Mouse (Mus musculus) B cell, adult 67 days (primary cell): ENCODE measurements around the gene Krt7. TPM values are rescaled to one million over a fixed set of nuclear protein-coding genes. Genes with fewer than 3 reads are reported as not detected.

Experiments
- total RNA-seq, 2 experiments: library from RNA; stranded (reverse); gene quantifications; 4 replicates each; pipeline ENCODE4 v1.2.4; 2023

Krt7 gene
- total RNA-seq: not detected

DNA sequence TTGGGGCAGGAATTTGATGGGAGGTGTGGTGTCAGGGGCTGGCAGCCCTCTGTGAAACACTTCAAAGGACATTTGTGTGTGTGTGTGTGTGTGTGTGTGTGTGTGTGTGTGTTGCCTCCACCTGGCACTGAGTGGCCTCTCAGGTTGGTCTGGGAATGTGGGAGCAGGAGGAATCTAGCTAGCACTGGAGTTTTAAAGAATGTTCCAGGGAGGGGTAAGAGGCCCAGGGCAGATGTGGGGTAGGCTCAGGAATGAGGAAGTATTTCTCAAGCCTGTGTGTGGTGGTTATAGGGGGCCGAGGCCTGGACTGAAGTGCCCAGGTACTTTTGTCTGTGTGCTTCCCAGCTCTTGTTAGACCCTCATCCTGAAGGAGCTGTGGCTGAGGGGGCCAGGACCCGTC lies at the start of gene Krt7:
TSS of gene Krt7 (plus strand) at position 269 of the 400 bp plus-strand sequence.

GRCm38 (mm10) chr15:101370101-101370911 lies 40.5 kb upstream of the Krt7 start, which contains the start of gene Krt80:
Gene Krt80, minus strand, starts transcription at chr15:101370162.

GRCm38 (mm10) chr15:101438555-101438954 lies 27.7 kb downstream of the Krt7 start, which contains the start of gene Krt87:
Gene Krt87, minus strand, starts transcription at chr15:101438804.

DNA sequence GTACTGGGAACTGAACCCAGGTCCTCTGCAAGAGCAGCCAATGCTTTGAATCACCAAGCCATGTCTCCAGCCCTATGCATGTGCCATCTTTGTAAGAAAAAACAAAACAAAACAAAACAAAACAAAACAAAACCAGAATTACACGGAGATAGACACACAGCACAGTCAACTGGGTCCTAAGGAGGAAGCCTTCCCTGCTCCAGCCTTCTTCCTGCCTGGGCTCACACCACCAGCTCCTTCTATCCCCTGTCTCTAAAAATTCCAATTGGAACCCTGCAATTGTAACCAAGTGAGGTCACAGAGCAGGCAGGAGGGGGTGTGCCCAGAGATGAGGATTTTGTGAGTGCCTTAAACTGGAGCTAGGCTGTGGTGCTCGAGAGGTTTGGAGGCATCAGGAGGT lies 36.6 kb downstream of the Krt7 start, which contains the start of gene Krt88:
TSS of gene Krt88 (plus strand) at position 301 of the 400 bp plus-strand sequence.

DNA sequence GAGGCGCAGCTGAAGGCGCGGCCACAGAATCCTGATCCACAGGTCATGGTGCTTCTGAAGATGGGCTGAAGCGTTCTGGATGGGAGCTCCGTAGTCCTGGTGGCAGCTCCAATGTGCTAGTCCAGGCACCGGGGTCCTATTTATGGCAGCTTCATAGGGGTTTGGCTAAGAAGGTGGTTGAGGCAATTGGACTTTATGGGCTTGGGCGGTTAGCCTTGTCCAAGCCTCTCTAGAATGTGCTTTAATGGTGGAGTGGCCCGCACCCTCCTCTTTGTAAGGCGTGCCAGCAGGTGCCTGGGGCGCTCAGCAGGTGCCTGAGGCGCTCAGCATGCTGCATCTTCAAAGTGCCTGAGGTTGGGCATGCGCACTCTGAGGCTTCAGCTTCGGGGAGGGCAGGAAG lies 52.8 kb downstream of the Krt7 start, which contains the start of gene Krt81:
TSS of gene Krt81 (minus strand) at position 101 of the 400 bp plus-strand sequence.

DNA sequence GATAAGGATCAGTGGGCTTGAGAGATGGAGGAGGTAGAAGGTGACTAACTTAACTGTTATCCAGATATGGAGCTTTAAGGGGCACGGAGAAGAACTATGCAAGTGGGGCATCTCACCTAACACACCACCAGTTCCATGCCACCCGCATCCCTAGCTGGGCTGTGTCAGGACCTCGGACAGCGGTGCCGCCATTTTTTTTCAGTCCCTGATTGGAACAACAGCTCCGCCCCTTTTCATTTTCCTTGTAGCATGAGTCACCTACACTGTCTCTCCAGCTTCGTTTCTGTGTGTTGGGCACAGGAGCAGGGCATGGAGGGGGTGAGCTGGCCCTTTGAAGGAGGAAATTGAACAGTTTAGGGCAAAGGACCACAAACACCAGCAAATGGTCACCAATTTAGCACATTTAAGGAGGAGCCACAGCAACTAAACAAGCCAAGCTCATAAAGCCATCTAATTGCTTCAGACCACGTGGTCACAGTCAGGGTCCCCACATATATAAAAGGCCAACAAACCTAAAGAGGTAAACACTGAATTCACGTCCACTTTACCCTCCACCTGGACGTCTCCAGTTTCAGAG lies 62.2 kb downstream of the Krt7 start, which contains the start of gene Krt86:
TSS of gene Krt86 (plus strand) at position 527 of the 577 bp plus-strand sequence.

Other genes with a start within 250 kb of the Krt7 start
- 10 to 100 TPM; 22.8 to 30.3 TPM for gene Acvr1b, start 237.0 kb upstream of the Krt7 start, total RNA-seq
- 10 to 100 TPM in 1 of 2 experiments, 1 to 10 TPM in 1; 5.9 to 13.9 TPM for gene Grasp, start 186.9 kb upstream of the Krt7 start, total RNA-seq
- 100 to 1,000 TPM; 248 to 368 TPM for gene Nr4a1, start 156.8 kb upstream of the Krt7 start, total RNA-seq
- gene Atg101, start 126.8 kb upstream of the Krt7 start, total RNA-seq: 10 to 100 TPM; 75.5 to 76.0 TPM
- gene 6030408B16Rik, start 117.8 kb upstream of the Krt7 start, total RNA-seq: 1 to 10 TPM in 1 of 2 experiments, not detected in 1; 1.0 TPM
- gene Krt80, start 40.9 kb upstream of the Krt7 start, total RNA-seq: not detected
- gene Krt87, start 27.8 kb downstream of the Krt7 start, total RNA-seq: not detected
- not detected for gene Krt88, start 36.7 kb downstream of the Krt7 start, total RNA-seq
- not detected for gene Krt81, start 52.7 kb downstream of the Krt7 start, total RNA-seq
- not detected for gene Krt86, start 62.4 kb downstream of the Krt7 start, total RNA-seq
- not detected for gene Krt83, start 80.5 kb downstream of the Krt7 start, total RNA-seq
- gene Gm49425, start 106.2 kb downstream of the Krt7 start, total RNA-seq: not detected
- gene Krt84, start 121.8 kb downstream of the Krt7 start, total RNA-seq: not detected
- gene Krt82, start 139.6 kb downstream of the Krt7 start, total RNA-seq: not detected
- not detected for gene Krt90, start 151.9 kb downstream of the Krt7 start, total RNA-seq
- gene Krt75, start 162.9 kb downstream of the Krt7 start, total RNA-seq: not detected
- not detected for gene Gm5414, start 217.1 kb downstream of the Krt7 start, total RNA-seq
- gene Gm5478, start 236.3 kb downstream of the Krt7 start, total RNA-seq: not detected